Mouse (Mus musculus): ENCODE results near the gene Obsl1. TPM values are rescaled to one million over a fixed set of nuclear protein-coding genes. Genes with fewer than 3 reads are reported as not detected.

Obsl1 gene
- polyA plus RNA-seq, 1 experiment from 2014 or later: 137 TPM

- H3K9me3 ChIP-seq (replicated peaks): no peaks in the 10 kb centered on the region
- H3K4me3 ChIP-seq: peak overlapping the region; percentile 72
- H3K27me3 ChIP-seq (replicated peaks): peaks cover 70% of the 10 kb centered on the region
- no peak overlapping the region for H3K27ac ChIP-seq (ENCODE audit: poor library complexity, severe bottlenecking)
- H3K4me1 ChIP-seq (replicated peaks): peaks cover 23% of the 10 kb centered on the region
- peak overlapping the region; percentile 75 for H3K4me2 ChIP-seq
- peak; percentile 19; the same call in 1 of the 2 replicates for ATAC-seq (ENCODE audit: insufficient number of reproducible peaks, low FRiP score)
- peaks cover 21% of the 10 kb centered on the region for H3K36me3 ChIP-seq
- H3K9ac ChIP-seq: no peak overlapping the region
- WGBS: 3% methylated on average over 24 of the region's 24 CpGs
These were observed 26.6 kb downstream of the Obsl1 start for GRCm38 (mm10) chr1:75479635-75479989.

- Histone ChIP-seq H3K9me3 (replicated peaks) (no peaks in the 10 kb centered on the region), H3K4me2 (peak within 1 kb of the TSS; percentile 75), H3K27ac (ENCODE audit: poor library complexity, severe bottlenecking) (peak within 1 kb of the TSS; percentile 77), H3K27me3 (replicated peaks) (peaks cover 68% of the 10 kb centered on the region), H3K9ac (peak within 1 kb of the TSS; percentile 79), H3K36me3 (peaks cover 26% of the 10 kb centered on the region), H3K4me1 (replicated peaks) (peaks cover 23% of the 10 kb centered on the region), H3K4me3 (peak within 1 kb of the TSS; percentile 72)
- ATAC-seq (ENCODE audit: insufficient number of reproducible peaks, low FRiP score): peak; percentile 90
- under 1% methylated on average over 76 of the region's 76 CpGs for WGBS
These were observed 27.2 kb downstream of the Obsl1 start, which contains the start of the genes Chpf and Tmem198 for GRCm38 (mm10) chr1:75478916-75479634. Gene Chpf, minus strand, starts transcription at chr1:75479307. Gene Tmem198, plus strand, starts transcription at chr1:75479532.

GRCm38 (mm10) chr1:75478497-75478896 is 27.8 kb downstream of the Obsl1 start:
- Histone ChIP-seq H3K9ac (peak overlapping the region; percentile 79), H3K4me1 (replicated peaks) (peaks cover 23% of the 10 kb centered on the region), H3K4me2 (peak overlapping the region; percentile 75), H3K36me3 (peaks cover 32% of the 10 kb centered on the region), H3K27me3 (replicated peaks) (peaks cover 67% of the 10 kb centered on the region), H3K4me3 (peak overlapping the region; percentile 72), H3K27ac (ENCODE audit: poor library complexity, severe bottlenecking) (peak overlapping the region; percentile 77), H3K9me3 (replicated peaks) (no peaks in the 10 kb centered on the region)
- ATAC-seq (ENCODE audit: insufficient number of reproducible peaks, low FRiP score): peak; percentile 0; the same call in 1 of the 2 replicates
- WGBS: under 1% methylated on average over 23 of the region's 25 CpGs

DNA sequence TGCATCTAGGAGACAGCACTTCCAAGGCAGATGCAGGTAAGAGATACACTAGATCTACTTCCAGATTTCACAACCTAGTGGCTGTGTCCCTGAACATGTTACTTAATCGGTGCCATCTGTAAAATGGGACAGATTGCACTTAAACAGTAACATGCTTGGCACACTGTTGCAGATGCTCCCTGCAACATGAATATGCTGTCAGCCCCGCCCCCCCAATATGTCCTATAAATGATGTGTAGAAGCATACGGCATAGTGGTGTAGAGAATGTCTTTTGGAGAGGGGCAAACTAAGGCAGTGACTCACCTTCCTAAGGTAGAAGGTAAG is 28.3 kb downstream of the Obsl1 start:
- Histone ChIP-seq H3K36me3 (peaks cover 38% of the 10 kb centered on the region), H3K4me3 (peak overlapping the region; percentile 72), H3K27ac (ENCODE audit: poor library complexity, severe bottlenecking) (no peak overlapping the region), H3K9me3 (replicated peaks) (no peaks in the 10 kb centered on the region), H3K9ac (no peak overlapping the region), H3K4me1 (replicated peaks) (peaks cover 23% of the 10 kb centered on the region), H3K4me2 (peak overlapping the region; percentile 75), H3K27me3 (replicated peaks) (peaks cover 67% of the 10 kb centered on the region)
- no peak for ATAC-seq (ENCODE audit: insufficient number of reproducible peaks, low FRiP score)
- WGBS: 48% methylated on average over 3 of the region's 3 CpGs

- Histone ChIP-seq H3K9ac (no peak overlapping the region), H3K36me3 (peaks cover 43% of the 10 kb centered on the region), H3K27ac (ENCODE audit: poor library complexity, severe bottlenecking) (no peak overlapping the region), H3K4me1 (replicated peaks) (peaks cover 23% of the 10 kb centered on the region), H3K9me3 (replicated peaks) (no peaks in the 10 kb centered on the region), H3K27me3 (replicated peaks) (peaks cover 67% of the 10 kb centered on the region), H3K4me2 (peak overlapping the region; percentile 75), H3K4me3 (peak overlapping the region; percentile 72)
- 12% methylated on average over 35 of the region's 35 CpGs for WGBS
- ATAC-seq (ENCODE audit: insufficient number of reproducible peaks, low FRiP score): no peak
These were observed 28.8 kb downstream of the Obsl1 start for GRCm38 (mm10) chr1:75477264-75477965.

DNA sequence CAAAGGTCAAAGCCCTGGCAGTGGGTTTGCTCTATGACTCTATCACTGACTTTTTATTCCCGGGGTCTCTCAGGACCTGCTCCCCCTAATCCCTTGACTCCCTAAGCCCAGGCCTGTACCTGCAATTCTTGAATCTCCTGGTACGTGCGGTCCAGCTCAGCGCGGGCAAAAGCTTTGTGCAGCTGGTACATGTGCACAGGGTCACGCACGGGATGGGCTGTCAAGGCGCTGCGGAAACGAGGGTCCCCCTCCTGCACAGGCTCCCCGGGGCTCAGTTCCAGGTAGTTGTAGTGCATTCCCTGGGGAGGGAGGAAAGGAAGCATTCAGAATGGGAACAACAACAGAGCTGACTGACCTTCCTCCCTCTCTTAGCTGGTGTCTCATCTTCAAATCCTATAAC is 29.8 kb downstream of the Obsl1 start:
- Histone ChIP-seq H3K4me3 (no peak overlapping the region), H3K9me3 (replicated peaks) (no peaks in the 10 kb centered on the region), H3K36me3 (peaks cover 45% of the 10 kb centered on the region), H3K4me2 (no peak overlapping the region), H3K27me3 (replicated peaks) (peaks cover 64% of the 10 kb centered on the region), H3K4me1 (replicated peaks) (peaks cover 23% of the 10 kb centered on the region), H3K9ac (no peak overlapping the region), H3K27ac (ENCODE audit: poor library complexity, severe bottlenecking) (no peak overlapping the region)
- 92% methylated on average over 11 of the region's 11 CpGs for WGBS
- ATAC-seq (ENCODE audit: insufficient number of reproducible peaks, low FRiP score): no peak

GRCm38 (mm10) chr1:75469287-75469825 is 36.9 kb downstream of the Obsl1 start:
- H3K4me3 ChIP-seq: no peak overlapping the region
- 78% methylated on average over 17 of the region's 17 CpGs for WGBS
- H3K4me1 ChIP-seq (replicated peaks): peaks cover 9% of the 10 kb centered on the region
- no peak for ATAC-seq (ENCODE audit: insufficient number of reproducible peaks, low FRiP score)
- H3K4me2 ChIP-seq: no peak overlapping the region
- peaks cover 58% of the 10 kb centered on the region for H3K27me3 ChIP-seq (replicated peaks)
- no peaks in the 10 kb centered on the region for H3K9me3 ChIP-seq (replicated peaks)
- no peak overlapping the region for H3K9ac ChIP-seq
- H3K36me3 ChIP-seq: peaks cover 22% of the 10 kb centered on the region
- H3K27ac ChIP-seq (ENCODE audit: poor library complexity, severe bottlenecking): no peak overlapping the region

DNA sequence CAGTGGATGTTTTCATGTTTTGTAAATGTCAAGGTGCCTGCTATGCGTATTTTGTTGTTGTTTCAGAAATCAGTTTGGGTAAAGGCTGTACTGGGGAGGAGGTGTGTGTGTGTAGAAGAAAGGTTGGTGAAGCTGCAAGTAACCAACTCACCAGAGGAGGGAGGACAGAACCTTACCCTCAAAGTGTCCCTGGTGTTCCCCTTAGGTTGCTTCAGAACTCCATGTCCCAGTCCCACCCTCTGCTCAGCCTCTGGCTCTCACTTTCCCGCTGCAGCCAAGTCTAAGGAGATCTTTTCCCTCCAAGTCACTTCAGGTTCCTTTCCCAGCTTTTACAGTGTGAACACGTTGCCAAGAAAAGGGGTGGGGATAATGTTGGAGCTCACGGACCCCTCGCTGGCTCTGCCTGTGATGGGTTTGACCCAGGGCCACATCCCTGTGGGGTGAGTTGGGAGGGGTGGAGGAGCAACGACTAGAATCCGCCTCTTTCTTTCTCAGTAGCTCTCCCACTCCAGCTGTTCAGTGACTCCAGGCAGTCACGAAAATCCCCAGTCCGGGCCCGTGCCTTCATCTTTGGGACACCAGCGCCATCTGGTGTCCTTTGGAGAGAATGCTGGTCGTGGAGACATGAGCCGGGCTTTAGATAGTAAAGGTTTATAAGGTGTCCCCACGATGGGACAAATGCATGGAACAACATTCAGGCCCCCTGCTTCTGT is 38.9 kb downstream of the Obsl1 start:
- H3K4me3 ChIP-seq: no peak overlapping the region
- H3K4me2 ChIP-seq: 0 out of 2 replicates have a peak overlapping the region, but pooled peaks have one; percentile 4
- H3K36me3 ChIP-seq: peaks cover 2% of the 10 kb centered on the region; the same call in 1 of the 2 replicates
- H3K27ac ChIP-seq (ENCODE audit: poor library complexity, severe bottlenecking): no peak overlapping the region
- 5% methylated on average over 14 of the region's 14 CpGs for WGBS
- 0 out of 2 replicates have a peak, but pooled peaks have one; percentile 28 for ATAC-seq (ENCODE audit: insufficient number of reproducible peaks, low FRiP score)
- H3K9ac ChIP-seq: 0 out of 2 replicates have a peak overlapping the region, but pooled peaks have one; percentile 33
- peaks cover 39% of the 10 kb centered on the region for H3K27me3 ChIP-seq (replicated peaks)
- H3K4me1 ChIP-seq (replicated peaks): peaks cover 26% of the 10 kb centered on the region
- H3K9me3 ChIP-seq (replicated peaks): no peaks in the 10 kb centered on the region

GRCm38 (mm10) chr1:75463652-75464204 is 42.5 kb downstream of the Obsl1 start:
- Histone ChIP-seq H3K4me3 (no peak overlapping the region), H3K36me3 (no peaks in the 10 kb centered on the region), H3K4me1 (replicated peaks) (peaks cover 39% of the 10 kb centered on the region), H3K9ac (0 out of 2 replicates have a peak overlapping the region, but pooled peaks have one; percentile 21), H3K9me3 (replicated peaks) (no peaks in the 10 kb centered on the region), H3K27me3 (replicated peaks) (peaks cover 27% of the 10 kb centered on the region), H3K4me2 (peak overlapping the region; percentile 1; the same call in 1 of the 2 replicates), H3K27ac (ENCODE audit: poor library complexity, severe bottlenecking) (no peak overlapping the region)
- 46% methylated on average over 5 of the region's 5 CpGs for WGBS
- peak; percentile 34; the same call in 1 of the 2 replicates for ATAC-seq (ENCODE audit: insufficient number of reproducible peaks, low FRiP score)

DNA sequence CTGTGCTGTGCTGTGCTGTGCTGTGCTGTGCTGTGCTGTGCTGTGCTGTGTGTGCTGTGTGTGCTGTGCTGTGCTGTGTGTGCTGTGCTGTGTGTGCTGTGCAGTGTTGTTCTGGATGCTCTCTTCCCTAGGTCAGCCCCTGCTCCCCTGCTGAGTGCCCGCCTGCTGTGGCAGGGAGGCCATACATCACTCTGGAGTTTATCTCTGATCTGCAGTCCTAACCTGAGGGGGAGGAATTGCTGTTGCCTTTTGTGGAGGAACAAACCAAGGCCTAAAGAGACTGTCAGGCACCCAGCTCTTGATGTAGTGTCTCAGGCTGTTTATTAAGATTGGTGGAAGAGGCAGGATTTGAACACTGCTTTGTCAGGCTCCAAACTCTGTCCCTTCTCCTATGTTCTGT is 43.6 kb downstream of the Obsl1 start:
- H3K36me3 ChIP-seq: no peaks in the 10 kb centered on the region
- no peak overlapping the region for H3K27ac ChIP-seq (ENCODE audit: poor library complexity, severe bottlenecking)
- H3K9ac ChIP-seq: no peak overlapping the region
- H3K4me2 ChIP-seq: no peak overlapping the region
- peaks cover 24% of the 10 kb centered on the region for H3K27me3 ChIP-seq (replicated peaks)
- 50% methylated on average over 1 of the region's 1 CpGs for WGBS
- H3K4me1 ChIP-seq (replicated peaks): peaks cover 50% of the 10 kb centered on the region
- H3K9me3 ChIP-seq (replicated peaks): no peaks in the 10 kb centered on the region
- H3K4me3 ChIP-seq: no peak overlapping the region
- ATAC-seq (ENCODE audit: insufficient number of reproducible peaks, low FRiP score): no peak
